Mouse (Mus musculus): ENCODE data around the gene Mthfd2l. TPM values are rescaled to one million over a fixed set of nuclear protein-coding genes. Genes with fewer than 3 reads are reported as not detected.

The Mthfd2l gene
- polyA plus RNA-seq, 1 experiment from 2014 or later, result 86.0 TPM

DNA sequence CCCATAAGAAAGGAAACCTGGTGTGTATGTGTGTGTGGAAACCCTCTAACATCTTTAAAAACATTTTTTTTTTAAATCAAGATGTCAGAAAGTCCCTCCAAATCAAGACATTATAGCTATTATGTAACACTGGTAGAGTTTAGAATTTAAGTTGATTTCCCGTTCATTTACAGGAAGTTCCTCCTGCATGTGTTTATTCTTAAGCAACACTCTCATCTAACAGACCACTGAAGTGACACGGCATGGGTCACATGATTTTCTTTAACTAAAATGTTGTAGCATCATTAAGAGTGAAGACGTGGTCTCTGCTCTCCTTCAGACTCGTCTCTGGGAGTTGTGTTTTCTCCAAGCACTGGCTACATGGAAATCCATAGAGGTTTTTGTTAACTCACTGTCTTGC is 33.8 kb downstream of the Mthfd2l start:
- 91% methylated on average over 4 of the region's 4 CpGs for WGBS
- ATAC-seq, result no peak
- Histone ChIP-seq H3K4me2 (ENCODE audit: low read length) (no peak overlapping the region), H3K4me1 (ENCODE audit: control insufficient read depth, insufficient read depth, low read length) (no peaks in the 10 kb centered on the region), H3K4me3 (ENCODE audit: low read depth, low read length) (no peak overlapping the region), H3K27me3 (replicated peaks; ENCODE audit: control insufficient read depth, insufficient read depth, low read length) (no peaks in the 10 kb centered on the region), H3K9me3 (replicated peaks; ENCODE audit: control insufficient read depth, low read length) (no peaks in the 10 kb centered on the region), H3K27ac (ENCODE audit: low read depth, low read length) (no peak overlapping the region), H3K9ac (ENCODE audit: low read length) (no peak overlapping the region), H3K36me3 (ENCODE audit: control insufficient read depth, insufficient read depth, low read length) (peaks cover 4% of the 10 kb centered on the region; the same call in 1 of the 2 replicates)
- DNase-seq (ENCODE audit: low spot score), result no peak

DNA sequence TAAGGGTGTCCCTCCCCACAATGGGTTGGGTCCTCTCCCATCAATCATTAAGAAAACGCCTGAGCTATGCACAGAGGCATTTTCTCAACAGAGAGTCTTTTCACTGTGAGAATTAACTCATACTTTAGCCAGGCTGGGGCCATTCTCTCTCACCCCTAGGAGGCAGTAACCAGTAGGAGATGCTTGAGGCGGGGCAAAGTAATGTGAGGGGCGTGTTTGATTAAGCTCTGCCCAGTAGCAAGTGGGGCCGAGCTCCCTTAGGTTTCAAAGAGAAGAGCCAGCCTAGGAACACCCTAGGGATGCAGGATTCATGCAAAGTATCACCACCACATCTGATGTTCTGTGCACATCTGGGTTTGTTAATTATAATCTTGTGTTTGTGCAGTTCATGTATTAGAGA is 34.5 kb downstream of the Mthfd2l start:
- H3K9me3 ChIP-seq (replicated peaks; ENCODE audit: control insufficient read depth, low read length), result no peaks in the 10 kb centered on the region
- no peak overlapping the region for H3K4me3 ChIP-seq (ENCODE audit: low read depth, low read length)
- 69% methylated on average over 4 of the region's 4 CpGs for WGBS
- no peaks in the 10 kb centered on the region for H3K4me1 ChIP-seq (ENCODE audit: control insufficient read depth, insufficient read depth, low read length)
- peaks cover 4% of the 10 kb centered on the region; the same call in 1 of the 2 replicates for H3K36me3 ChIP-seq (ENCODE audit: control insufficient read depth, insufficient read depth, low read length)
- ATAC-seq (no peak), DNase-seq (ENCODE audit: low spot score) (no peak)
- no peak overlapping the region for H3K4me2 ChIP-seq (ENCODE audit: low read length)
- no peaks in the 10 kb centered on the region for H3K27me3 ChIP-seq (replicated peaks; ENCODE audit: control insufficient read depth, insufficient read depth, low read length)
- no peak overlapping the region for H3K27ac ChIP-seq (ENCODE audit: low read depth, low read length)
- H3K9ac ChIP-seq (ENCODE audit: low read length), result no peak overlapping the region

DNA sequence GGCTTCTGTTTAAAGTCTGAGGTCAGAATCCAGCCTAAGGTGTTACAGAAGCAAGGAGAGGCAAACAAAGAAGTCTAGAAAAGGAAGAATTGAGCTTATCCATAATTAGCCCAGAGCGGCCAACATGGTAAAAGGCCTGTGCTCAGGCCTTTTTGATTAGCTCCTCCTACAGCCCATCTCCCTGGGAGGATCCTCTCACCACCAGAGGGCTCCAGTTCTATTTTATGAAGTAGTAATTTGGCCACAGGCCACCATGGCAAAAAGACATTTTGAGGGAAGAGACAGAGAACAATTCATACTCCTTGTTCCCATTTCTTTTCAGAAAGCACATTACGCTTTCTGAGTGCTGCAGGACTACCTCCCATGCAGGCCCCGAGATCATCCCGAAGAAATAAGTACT is 46.3 kb downstream of the Mthfd2l start:
- no peak overlapping the region for H3K4me3 ChIP-seq (ENCODE audit: low read depth, low read length)
- 65% methylated on average over 4 of the region's 4 CpGs for WGBS
- ATAC-seq (peak; percentile 73), DNase-seq (ENCODE audit: low spot score) (peak; percentile 78)
- H3K9ac ChIP-seq (ENCODE audit: low read length), result no peak overlapping the region
- no peak overlapping the region for H3K4me2 ChIP-seq (ENCODE audit: low read length)
- no peaks in the 10 kb centered on the region for H3K9me3 ChIP-seq (replicated peaks; ENCODE audit: control insufficient read depth, low read length)
- no peaks in the 10 kb centered on the region for H3K4me1 ChIP-seq (ENCODE audit: control insufficient read depth, insufficient read depth, low read length)
- H3K27me3 ChIP-seq (replicated peaks; ENCODE audit: control insufficient read depth, insufficient read depth, low read length), result no peaks in the 10 kb centered on the region
- H3K36me3 ChIP-seq (ENCODE audit: control insufficient read depth, insufficient read depth, low read length), result no peaks in the 10 kb centered on the region
- H3K27ac ChIP-seq (ENCODE audit: low read depth, low read length), result no peak overlapping the region

DNA sequence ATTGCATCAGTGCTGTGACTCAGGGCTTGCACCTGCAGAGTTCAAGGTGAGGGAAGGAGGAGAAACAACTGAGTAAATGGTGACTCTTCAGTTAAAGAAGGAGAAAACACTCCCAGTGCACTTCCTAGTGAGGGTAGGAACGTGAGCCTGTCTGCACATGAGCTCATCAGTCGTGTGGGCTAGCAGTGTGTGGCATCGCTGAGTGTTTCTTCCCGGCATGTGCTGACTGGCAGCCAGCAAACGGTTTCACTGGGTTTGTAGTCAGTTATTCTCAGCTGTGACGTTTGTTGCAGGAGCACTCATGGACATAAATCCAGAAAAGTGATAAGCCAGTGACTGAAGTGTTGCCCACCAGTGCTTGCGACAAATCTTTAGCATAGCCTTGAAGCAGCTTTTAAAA is 49.4 kb downstream of the Mthfd2l start:
- H3K4me3 ChIP-seq (ENCODE audit: low read depth, low read length), result no peak overlapping the region
- DNase-seq (ENCODE audit: low spot score), result no peak
- H3K9me3 ChIP-seq (replicated peaks; ENCODE audit: control insufficient read depth, low read length), result no peaks in the 10 kb centered on the region
- H3K36me3 ChIP-seq (ENCODE audit: control insufficient read depth, insufficient read depth, low read length), result no peaks in the 10 kb centered on the region
- WGBS, result 88% methylated on average over 7 of the region's 7 CpGs
- H3K27me3 ChIP-seq (replicated peaks; ENCODE audit: control insufficient read depth, insufficient read depth, low read length), result no peaks in the 10 kb centered on the region
- H3K4me1 ChIP-seq (ENCODE audit: control insufficient read depth, insufficient read depth, low read length), result no peaks in the 10 kb centered on the region
- no peak overlapping the region for H3K4me2 ChIP-seq (ENCODE audit: low read length)
- no peak for ATAC-seq
- no peak overlapping the region for H3K9ac ChIP-seq (ENCODE audit: low read length)
- H3K27ac ChIP-seq (ENCODE audit: low read depth, low read length), result no peak overlapping the region

DNA sequence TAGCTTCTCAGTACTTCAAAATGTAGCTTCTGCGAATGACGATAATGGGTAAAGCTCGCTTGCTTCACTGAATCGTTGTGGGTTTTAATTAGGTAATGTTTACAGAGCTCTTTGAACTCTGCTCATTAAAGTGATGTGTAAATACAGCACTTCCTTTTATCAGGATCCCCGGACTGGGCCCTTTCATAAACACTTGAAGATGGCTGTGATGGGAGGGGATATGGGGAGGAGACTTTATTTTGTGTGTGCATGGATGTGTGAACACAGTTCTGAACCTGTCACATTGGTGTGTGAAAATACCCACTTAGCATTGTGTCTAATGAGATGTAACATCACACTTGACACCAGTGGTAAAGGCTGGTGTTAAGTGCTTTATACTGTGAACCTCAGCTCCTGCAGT is 56.7 kb downstream of the Mthfd2l start:
- no peak overlapping the region for H3K4me3 ChIP-seq (ENCODE audit: low read depth, low read length)
- peak; percentile 97 for ATAC-seq
- H3K27me3 ChIP-seq (replicated peaks; ENCODE audit: control insufficient read depth, insufficient read depth, low read length), result no peaks in the 10 kb centered on the region
- H3K9me3 ChIP-seq (replicated peaks; ENCODE audit: control insufficient read depth, low read length), result no peaks in the 10 kb centered on the region
- H3K4me1 ChIP-seq (ENCODE audit: control insufficient read depth, insufficient read depth, low read length), result peaks cover 3% of the 10 kb centered on the region
- peak; percentile 86 for DNase-seq (ENCODE audit: low spot score)
- no peaks in the 10 kb centered on the region for H3K36me3 ChIP-seq (ENCODE audit: control insufficient read depth, insufficient read depth, low read length)
- no peak overlapping the region for H3K9ac ChIP-seq (ENCODE audit: low read length)
- WGBS, result 12% methylated on average over 5 of the region's 5 CpGs
- no peak overlapping the region for H3K4me2 ChIP-seq (ENCODE audit: low read length)
- no peak overlapping the region for H3K27ac ChIP-seq (ENCODE audit: low read depth, low read length)

DNA sequence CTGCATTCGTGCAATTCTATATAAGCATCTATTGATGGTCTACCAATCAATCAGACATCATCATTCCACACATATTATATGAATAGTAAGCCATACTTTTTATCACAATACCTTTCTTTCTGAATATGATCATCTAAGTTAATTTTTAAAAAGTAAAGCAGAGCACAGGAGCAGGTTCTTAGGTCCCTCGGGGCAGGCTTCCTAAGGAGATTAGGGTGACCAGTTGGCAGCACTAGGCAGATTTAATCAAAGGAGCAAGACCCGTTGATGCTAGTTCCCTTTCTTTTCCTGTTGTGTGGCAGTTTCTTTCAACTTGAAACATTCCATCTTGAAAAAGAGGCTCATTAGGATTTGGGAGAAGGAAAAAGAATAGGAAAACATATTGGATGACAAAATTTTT is 57.2 kb downstream of the Mthfd2l start:
- Histone ChIP-seq H3K9ac (ENCODE audit: low read length) (no peak overlapping the region), H3K36me3 (ENCODE audit: control insufficient read depth, insufficient read depth, low read length) (no peaks in the 10 kb centered on the region), H3K4me2 (ENCODE audit: low read length) (no peak overlapping the region), H3K9me3 (replicated peaks; ENCODE audit: control insufficient read depth, low read length) (no peaks in the 10 kb centered on the region), H3K4me1 (ENCODE audit: control insufficient read depth, insufficient read depth, low read length) (peaks cover 3% of the 10 kb centered on the region), H3K27me3 (replicated peaks; ENCODE audit: control insufficient read depth, insufficient read depth, low read length) (no peaks in the 10 kb centered on the region), H3K4me3 (ENCODE audit: low read depth, low read length) (no peak overlapping the region), H3K27ac (ENCODE audit: low read depth, low read length) (no peak overlapping the region)
- DNase-seq (ENCODE audit: low spot score), result peak; percentile 35
- ATAC-seq, result no peak
- 13% methylated on average over 3 of the region's 3 CpGs for WGBS

DNA sequence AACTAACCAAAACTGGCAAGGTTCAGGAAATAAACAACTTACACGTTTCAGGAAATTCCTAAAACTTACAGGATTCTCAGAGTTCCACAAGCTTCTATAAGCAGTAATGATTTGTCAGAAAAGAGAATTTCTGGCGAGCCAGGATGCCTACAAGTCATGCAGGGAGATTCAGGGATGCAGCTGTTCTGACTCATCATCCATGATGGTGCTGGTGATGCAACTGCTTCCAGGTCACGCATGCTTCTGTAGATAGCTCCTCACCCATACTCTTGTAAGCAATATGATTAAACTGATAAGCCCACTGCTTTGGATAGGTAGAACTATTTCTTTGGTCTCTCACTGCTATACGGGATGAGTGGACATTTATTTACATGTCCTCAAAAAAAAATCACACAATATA is 57.7 kb downstream of the Mthfd2l start:
- Histone ChIP-seq H3K27me3 (replicated peaks; ENCODE audit: control insufficient read depth, insufficient read depth, low read length) (no peaks in the 10 kb centered on the region), H3K4me2 (ENCODE audit: low read length) (no peak overlapping the region), H3K36me3 (ENCODE audit: control insufficient read depth, insufficient read depth, low read length) (no peaks in the 10 kb centered on the region), H3K9ac (ENCODE audit: low read length) (no peak overlapping the region), H3K27ac (ENCODE audit: low read depth, low read length) (no peak overlapping the region), H3K4me1 (ENCODE audit: control insufficient read depth, insufficient read depth, low read length) (peaks cover 3% of the 10 kb centered on the region), H3K9me3 (replicated peaks; ENCODE audit: control insufficient read depth, low read length) (no peaks in the 10 kb centered on the region), H3K4me3 (ENCODE audit: low read depth, low read length) (no peak overlapping the region)
- WGBS, result 75% methylated on average over 4 of the region's 4 CpGs
- DNase-seq (ENCODE audit: low spot score) (no peak), ATAC-seq (no peak)

DNA sequence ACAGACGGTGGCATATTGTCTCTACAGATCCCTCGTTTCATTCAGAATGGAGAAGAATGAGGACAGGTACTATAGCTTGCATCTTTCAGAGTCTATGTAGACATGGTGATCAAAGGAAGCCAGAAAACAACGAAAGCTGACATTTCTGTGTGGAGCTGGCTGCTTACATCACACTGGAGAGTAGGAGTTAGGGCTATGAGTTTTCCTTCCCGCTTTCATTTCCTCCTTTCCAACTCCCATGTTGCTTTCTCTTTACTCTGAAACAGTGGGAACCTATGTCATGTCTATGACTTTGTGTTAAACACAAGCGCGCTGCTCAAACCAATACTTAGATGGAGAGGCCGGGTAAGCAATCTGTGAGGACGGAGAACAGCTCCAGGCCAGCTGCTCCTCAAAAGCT is 69.0 kb downstream of the Mthfd2l start:
- H3K9ac ChIP-seq (ENCODE audit: low read length), result no peak overlapping the region
- H3K4me2 ChIP-seq (ENCODE audit: low read length), result no peak overlapping the region
- H3K4me3 ChIP-seq (ENCODE audit: low read depth, low read length), result no peak overlapping the region
- H3K9me3 ChIP-seq (replicated peaks; ENCODE audit: control insufficient read depth, low read length), result no peaks in the 10 kb centered on the region
- no peak overlapping the region for H3K27ac ChIP-seq (ENCODE audit: low read depth, low read length)
- ATAC-seq (no peak), DNase-seq (ENCODE audit: low spot score) (no peak)
- no peaks in the 10 kb centered on the region; the same call in 1 of the 2 replicates for H3K36me3 ChIP-seq (ENCODE audit: control insufficient read depth, insufficient read depth, low read length)
- H3K4me1 ChIP-seq (ENCODE audit: control insufficient read depth, insufficient read depth, low read length), result no peaks in the 10 kb centered on the region
- WGBS, result 92% methylated on average over 8 of the region's 8 CpGs
- no peaks in the 10 kb centered on the region for H3K27me3 ChIP-seq (replicated peaks; ENCODE audit: control insufficient read depth, insufficient read depth, low read length)

DNA sequence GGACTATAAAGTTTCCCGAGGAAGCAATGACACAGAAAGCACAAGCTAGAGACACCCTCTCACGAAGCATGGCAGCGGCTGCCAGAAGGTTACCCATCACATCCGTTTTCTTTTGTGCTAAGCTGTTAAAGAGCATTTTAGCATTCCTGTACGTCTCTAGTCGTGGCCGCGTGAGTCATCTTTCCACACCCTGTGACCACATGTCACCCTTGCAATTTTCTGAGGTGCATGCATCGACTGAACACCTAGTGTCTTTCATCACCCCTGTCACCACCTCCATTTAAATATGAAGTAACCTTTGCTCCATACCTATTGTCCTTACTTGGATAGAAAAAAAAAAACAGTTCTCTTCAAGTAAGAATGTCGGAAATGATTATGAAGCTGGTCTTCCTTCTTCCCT is 84.3 kb downstream of the Mthfd2l start:
- Histone ChIP-seq H3K4me2 (ENCODE audit: low read length) (no peak overlapping the region), H3K4me1 (ENCODE audit: control insufficient read depth, insufficient read depth, low read length) (no peaks in the 10 kb centered on the region), H3K27ac (ENCODE audit: low read depth, low read length) (no peak overlapping the region), H3K27me3 (replicated peaks; ENCODE audit: control insufficient read depth, insufficient read depth, low read length) (no peaks in the 10 kb centered on the region), H3K4me3 (ENCODE audit: low read depth, low read length) (no peak overlapping the region), H3K9me3 (replicated peaks; ENCODE audit: control insufficient read depth, low read length) (no peaks in the 10 kb centered on the region), H3K9ac (ENCODE audit: low read length) (no peak overlapping the region), H3K36me3 (ENCODE audit: control insufficient read depth, insufficient read depth, low read length) (no peaks in the 10 kb centered on the region)
- DNase-seq (ENCODE audit: low spot score) (no peak), ATAC-seq (no peak)
- 92% methylated on average over 10 of the region's 10 CpGs for WGBS

Measured in forebrain, embryonic 14.5 days (tissue).